Mouse (Mus musculus) neural tube, embryonic 14.5 days (tissue): ENCODE measurements at regions not wholly inside any gene's neighbourhood (a gene's known extent, or its start where the extent isn't known, plus 50 kb on each side); places are given as distances from the start of the nearest gene placed in this dataset.

Source experiments
- ATAC-seq: fragments of 200-750 bp; cut with Nextera tagmentation; 2 replicates; pipeline ENCODE4 v1.8.0; 2017; ENCODE audit warnings: low read depth, mild to moderate bottlenecking, moderate TSS enrichment, moderate library complexity
- H3K27ac ChIP-seq: fragments of 300-500 bp; sonication (generic); 2 replicates; pipeline ENCODE4 v1.5.1; 2014; ENCODE audit warnings: low read depth, mild to moderate bottlenecking, control low read depth, low read length, moderate library complexity, mixed read lengths
- H3K27me3 ChIP-seq: fragments of 300-500 bp; sonication (generic); 2 replicates; pipeline ENCODE4 v1.6.1; 2014; ENCODE audit warnings: low read length; ENCODE audit not compliant: control insufficient read depth, insufficient read depth
- H3K36me3 ChIP-seq: fragments of 300-500 bp; sonication (generic); 2 replicates; pipeline ENCODE4 v1.6.1; 2014; ENCODE audit warnings: low read length, mixed read lengths; ENCODE audit not compliant: control insufficient read depth, insufficient read depth
- H3K4me1 ChIP-seq: fragments of 300-500 bp; sonication (generic); 2 replicates; pipeline ENCODE4 v1.6.1; 2014; ENCODE audit warnings: low read length; ENCODE audit not compliant: control insufficient read depth, insufficient read depth
- H3K4me2 ChIP-seq: fragments of 300-500 bp; sonication (generic); 2 replicates; pipeline ENCODE4 v1.6.1; 2014; ENCODE audit warnings: mild to moderate bottlenecking, low read depth, low read length, control low read depth
- H3K4me3 ChIP-seq: fragments of 300-500 bp; sonication (generic); 2 replicates; pipeline ENCODE4 v1.5.1; 2014; ENCODE audit warnings: low read depth, low read length, control low read depth, mixed read lengths
- H3K9ac ChIP-seq: fragments of 300-500 bp; sonication (generic); replicated peaks from 2 replicates; pipeline ENCODE4 v1.6.1; 2014; ENCODE audit warnings: low read depth, mild to moderate bottlenecking, control low read depth, low read length, mixed read lengths
- H3K9me3 ChIP-seq: fragments of 300-500 bp; sonication (generic); 2 replicates; pipeline ENCODE4 v1.6.1; 2016; ENCODE audit warnings: low read length; ENCODE audit not compliant: control insufficient read depth
- WGBS: fragments of 180-500 bp; shearing (Covaris S2); extraction: QIAGEN DNeasy Blood & Tissue Kit; methylation state at CpG from one replicate; pipeline ENCODE4 v1.1.7; 2014; 5-methylcytosine and 5-hydroxymethylcytosine counted together

DNA sequence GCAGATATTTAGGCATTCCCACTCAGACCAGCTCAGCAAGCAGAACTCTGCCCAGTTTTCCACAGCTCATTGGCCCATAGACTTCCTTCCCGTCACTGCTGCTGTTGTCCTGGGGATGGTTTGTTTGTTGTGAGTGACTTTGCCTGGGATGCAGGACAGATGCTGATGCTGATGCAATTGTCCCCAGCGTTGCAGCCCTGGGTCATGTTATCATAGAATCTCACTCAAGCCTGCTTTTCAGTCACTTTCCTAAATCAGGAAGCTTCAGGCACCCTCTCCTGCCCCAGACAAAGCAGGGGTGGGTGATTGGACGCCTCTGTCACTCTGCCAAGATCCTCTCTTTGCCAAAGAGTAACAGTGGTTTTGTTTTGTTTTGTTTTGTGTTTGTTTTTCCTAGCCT, 515.3 kb upstream of the Gm26657 start:
- Histone ChIP-seq H3K4me3 (no peak overlapping the region), H3K9ac (no peak overlapping the region), H3K27ac (no peak overlapping the region), H3K4me2 (no peak overlapping the region), H3K4me1 (no peaks in the 10 kb centered on the region), H3K9me3 (no peaks in the 10 kb centered on the region), H3K27me3 (no peaks in the 10 kb centered on the region), H3K36me3 (no peaks in the 10 kb centered on the region)
- WGBS, result 46% methylated on average over 3 of the region's 3 CpGs
- ATAC-seq, result no peak

DNA sequence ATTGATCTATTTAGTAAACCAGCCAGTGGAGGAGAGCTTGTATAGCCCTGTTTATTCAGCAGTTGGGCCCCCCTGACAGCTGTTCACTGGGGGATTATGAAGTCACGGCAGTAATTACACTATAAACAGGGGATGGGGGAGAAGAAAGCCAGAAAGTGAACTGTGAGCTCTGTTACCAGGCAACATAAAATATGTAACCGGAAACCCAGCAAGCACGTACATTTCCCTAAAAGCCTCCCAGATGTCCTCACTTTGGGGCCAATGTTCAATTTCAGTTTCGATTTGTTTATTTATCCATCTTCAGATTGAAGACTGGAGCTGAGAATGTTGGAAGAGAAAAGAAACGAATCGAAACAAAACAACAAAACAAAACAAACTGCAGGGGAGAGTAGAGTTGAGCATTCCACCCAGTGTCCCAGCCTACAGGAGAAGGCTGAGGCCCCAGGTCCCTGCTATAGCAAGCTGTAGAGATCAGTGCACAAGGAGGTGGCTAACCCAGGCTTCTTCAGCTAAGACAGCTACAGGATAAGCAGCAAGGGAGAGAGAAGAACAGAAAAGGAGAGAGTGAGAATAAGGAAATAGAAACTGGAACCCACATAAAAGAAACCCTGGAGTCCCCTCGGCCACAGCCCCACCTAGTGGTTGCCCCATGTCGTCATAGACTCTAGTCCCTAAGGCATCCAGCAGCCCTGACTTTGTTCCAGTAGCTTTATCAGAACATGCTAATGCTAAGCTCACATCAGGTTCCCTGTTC, 517.7 kb upstream of the Gm26657 start:
- Histone ChIP-seq H3K4me2 (no peak overlapping the region), H3K9ac (no peak overlapping the region), H3K27ac (no peak overlapping the region), H3K4me3 (no peak overlapping the region), H3K4me1 (no peaks in the 10 kb centered on the region), H3K9me3 (no peaks in the 10 kb centered on the region), H3K36me3 (no peaks in the 10 kb centered on the region), H3K27me3 (no peaks in the 10 kb centered on the region)
- WGBS, result 43% methylated on average over 8 of the region's 8 CpGs
- peak; percentile 44; the same call in 1 of the 2 replicates for ATAC-seq

- H3K4me3 ChIP-seq, result no peak overlapping the region
- H3K4me1 ChIP-seq, result no peaks in the 10 kb centered on the region
- no peak overlapping the region for H3K9ac ChIP-seq
- no peaks in the 10 kb centered on the region for H3K36me3 ChIP-seq
- no peaks in the 10 kb centered on the region for H3K27me3 ChIP-seq
- ATAC-seq, result peak; percentile 58; the same call in 1 of the 2 replicates
- H3K27ac ChIP-seq, result no peak overlapping the region
- H3K4me2 ChIP-seq, result no peak overlapping the region
- 20% methylated on average over 8 of the region's 8 CpGs for WGBS
- H3K9me3 ChIP-seq, result no peaks in the 10 kb centered on the region
Observed at GRCm38 (mm10) chr4:56220531-56220930, 519.3 kb upstream of the Gm26657 start.

- 93% methylated on average over 2 of the region's 2 CpGs for WGBS
- Histone ChIP-seq H3K4me3 (no peak overlapping the region), H3K4me1 (no peaks in the 10 kb centered on the region), H3K36me3 (no peaks in the 10 kb centered on the region), H3K4me2 (no peak overlapping the region), H3K27me3 (no peaks in the 10 kb centered on the region), H3K9ac (no peak overlapping the region), H3K9me3 (no peaks in the 10 kb centered on the region), H3K27ac (no peak overlapping the region)
- no peak for ATAC-seq
Observed at GRCm38 (mm10) chr4:56209499-56209898, 530.4 kb upstream of the Gm26657 start.

- Histone ChIP-seq H3K27me3 (no peaks in the 10 kb centered on the region), H3K36me3 (no peaks in the 10 kb centered on the region), H3K27ac (no peak overlapping the region), H3K9me3 (no peaks in the 10 kb centered on the region), H3K9ac (no peak overlapping the region), H3K4me2 (no peak overlapping the region), H3K4me1 (no peaks in the 10 kb centered on the region), H3K4me3 (no peak overlapping the region)
- ATAC-seq, result no peak
- 78% methylated on average over 5 of the region's 5 CpGs for WGBS
Observed at GRCm38 (mm10) chr4:56207726-56208125, 532.1 kb upstream of the Gm26657 start.

DNA sequence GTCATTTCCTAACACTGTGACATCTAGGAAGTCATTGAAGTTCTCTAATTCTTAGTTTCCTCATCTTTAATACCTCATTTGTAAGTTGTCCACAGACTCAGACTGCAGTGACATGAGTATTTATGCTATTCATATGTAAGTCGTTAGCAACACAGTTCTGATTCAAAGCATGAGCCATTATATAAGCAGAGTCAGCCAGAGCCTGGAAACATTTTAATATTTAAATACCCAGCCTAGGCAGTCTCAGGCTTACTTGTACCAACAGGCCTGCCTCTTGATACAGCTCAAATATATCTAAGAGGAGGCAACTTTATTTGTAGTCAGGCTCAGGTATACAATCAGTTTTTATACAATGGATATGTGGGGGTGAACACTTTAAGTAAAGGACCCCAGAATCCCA, 534.8 kb upstream of the Gm26657 start:
- Histone ChIP-seq H3K4me1 (no peaks in the 10 kb centered on the region), H3K4me2 (no peak overlapping the region), H3K4me3 (no peak overlapping the region), H3K9ac (no peak overlapping the region), H3K36me3 (no peaks in the 10 kb centered on the region), H3K27ac (no peak overlapping the region), H3K9me3 (no peaks in the 10 kb centered on the region), H3K27me3 (no peaks in the 10 kb centered on the region)
- 71% methylated on average over 1 of the region's 1 CpGs for WGBS
- no peak for ATAC-seq

DNA sequence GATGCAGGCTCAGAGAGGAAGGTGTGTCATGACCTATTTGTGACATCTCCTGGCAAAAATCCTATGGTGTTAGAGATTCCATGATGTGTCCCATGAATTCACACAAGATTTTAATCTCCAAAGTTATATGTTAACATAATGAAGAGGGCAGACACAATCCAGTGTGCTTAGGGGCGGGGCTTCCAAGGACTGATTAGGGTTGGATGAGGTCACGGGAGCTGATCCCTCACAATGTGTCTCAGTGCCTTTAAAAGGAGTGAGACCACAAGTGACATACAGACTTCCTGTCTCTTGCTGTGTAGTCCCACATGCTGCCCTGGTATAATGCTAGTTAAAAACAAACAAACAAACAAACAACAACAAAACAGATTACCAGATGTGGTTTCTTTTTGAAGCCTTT, 546.5 kb upstream of the Gm26657 start:
- H3K9me3 ChIP-seq, result no peaks in the 10 kb centered on the region
- ATAC-seq, result no peak
- no peaks in the 10 kb centered on the region for H3K27me3 ChIP-seq
- H3K9ac ChIP-seq, result no peak overlapping the region
- H3K4me3 ChIP-seq, result no peak overlapping the region
- H3K27ac ChIP-seq, result no peak overlapping the region
- no peaks in the 10 kb centered on the region for H3K4me1 ChIP-seq
- WGBS, result 61% methylated on average over 2 of the region's 2 CpGs
- H3K4me2 ChIP-seq, result no peak overlapping the region
- no peaks in the 10 kb centered on the region for H3K36me3 ChIP-seq

GRCm38 (mm10) chr4:56192516-56192915, 547.4 kb upstream of the Gm26657 start:
- ATAC-seq, result no peak
- Histone ChIP-seq H3K36me3 (no peaks in the 10 kb centered on the region), H3K4me1 (no peaks in the 10 kb centered on the region), H3K4me2 (no peak overlapping the region), H3K27me3 (no peaks in the 10 kb centered on the region), H3K9me3 (no peaks in the 10 kb centered on the region), H3K9ac (no peak overlapping the region), H3K4me3 (no peak overlapping the region), H3K27ac (no peak overlapping the region)
- WGBS, result 84% methylated on average over 5 of the region's 5 CpGs

DNA sequence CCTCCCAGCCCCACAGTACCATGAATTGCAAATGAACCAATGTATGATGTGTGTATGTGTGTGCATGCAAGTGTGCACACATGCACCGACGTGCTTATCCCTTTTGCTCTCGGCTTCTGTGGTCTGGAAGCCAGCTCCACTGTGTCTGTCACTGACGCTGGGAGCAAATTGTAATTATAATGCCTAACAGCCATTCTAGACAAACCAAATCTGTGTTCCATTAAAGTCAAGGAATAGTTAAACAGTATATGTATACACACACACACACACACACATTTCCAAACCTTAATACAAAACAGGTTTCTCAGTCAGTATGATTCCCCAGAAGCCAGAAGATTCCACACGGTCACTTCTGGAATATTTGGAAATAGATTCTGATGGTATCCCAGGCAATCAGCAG, 560.3 kb upstream of the Gm26657 start:
- WGBS, result 79% methylated on average over 5 of the region's 5 CpGs
- ATAC-seq, result no peak
- Histone ChIP-seq H3K27me3 (no peaks in the 10 kb centered on the region), H3K27ac (no peak overlapping the region), H3K4me1 (no peaks in the 10 kb centered on the region), H3K9me3 (no peaks in the 10 kb centered on the region), H3K4me3 (no peak overlapping the region), H3K36me3 (no peaks in the 10 kb centered on the region), H3K9ac (no peak overlapping the region), H3K4me2 (no peak overlapping the region)
